Mouse (Mus musculus) heart, embryonic 15.5 days (tissue): ENCODE data around the gene F8. TPM values are rescaled to one million over a fixed set of nuclear protein-coding genes. Genes with fewer than 3 reads are reported as not detected.

ENCODE experiments used
- ATAC-seq: fragments of 200-750 bp; cut with Nextera tagmentation; replicated peaks from 2 replicates; pipeline ENCODE4 v1.8.0; 2017; ENCODE audit warnings: low read depth, moderate TSS enrichment; ENCODE audit not compliant: insufficient number of reproducible peaks, insufficient read depth, low FRiP score
- H3K27ac ChIP-seq: fragments of 300-500 bp; sonication (generic); 2 replicates; pipeline ENCODE4 v1.5.1; 2015; ENCODE audit warnings: mild to moderate bottlenecking, inconsistent platforms
- H3K27me3 ChIP-seq: fragments of 300-500 bp; sonication (generic); 2 replicates; pipeline ENCODE4 v1.6.1; 2015; ENCODE audit warnings: inconsistent platforms
- H3K36me3 ChIP-seq: fragments of 300-500 bp; sonication (generic); 2 replicates; pipeline ENCODE4 v1.6.1; 2015; ENCODE audit warnings: mild to moderate bottlenecking, inconsistent platforms
- H3K4me1 ChIP-seq: fragments of 300-500 bp; sonication (generic); replicated peaks from 2 replicates; pipeline ENCODE4 v1.6.1; 2015; ENCODE audit warnings: inconsistent platforms
- H3K4me2 ChIP-seq: fragments of 300-500 bp; sonication (generic); 2 replicates; pipeline ENCODE4 v1.6.1; 2015; ENCODE audit warnings: inconsistent platforms, mild to moderate bottlenecking, moderate library complexity
- H3K4me3 ChIP-seq: fragments of 300-500 bp; sonication (generic); 2 replicates; pipeline ENCODE4 v1.5.1; 2015; ENCODE audit warnings: mild to moderate bottlenecking, inconsistent platforms
- H3K9ac ChIP-seq: fragments of 300-500 bp; sonication (generic); 2 replicates; pipeline ENCODE4 v1.6.1; 2015; ENCODE audit warnings: mild to moderate bottlenecking, inconsistent platforms
- H3K9me3 ChIP-seq: fragments of 300-500 bp; sonication (generic); replicated peaks from 2 replicates; pipeline ENCODE4 v1.6.1; 2016; ENCODE audit warnings: inconsistent platforms
- WGBS: fragments of 180-500 bp; shearing (Covaris S2); methylation state at CpG from one replicate; pipeline ENCODE4 v1.1.7; 2015; ENCODE audit warnings: mixed read lengths; 5-methylcytosine and 5-hydroxymethylcytosine counted together
- polyA plus RNA-seq: library from polyadenylated mRNA; unstranded; fragments of >200 nt; fragmentation: Nextera tagmentation; extraction: Ambion mirVana; gene quantifications from 2 replicates; pipeline ENCODE4 v1.2.1, GENCODE M21; 2015

Gene F8
- polyA plus RNA-seq, 1 experiment from 2014 or later, result 1.9 TPM

DNA sequence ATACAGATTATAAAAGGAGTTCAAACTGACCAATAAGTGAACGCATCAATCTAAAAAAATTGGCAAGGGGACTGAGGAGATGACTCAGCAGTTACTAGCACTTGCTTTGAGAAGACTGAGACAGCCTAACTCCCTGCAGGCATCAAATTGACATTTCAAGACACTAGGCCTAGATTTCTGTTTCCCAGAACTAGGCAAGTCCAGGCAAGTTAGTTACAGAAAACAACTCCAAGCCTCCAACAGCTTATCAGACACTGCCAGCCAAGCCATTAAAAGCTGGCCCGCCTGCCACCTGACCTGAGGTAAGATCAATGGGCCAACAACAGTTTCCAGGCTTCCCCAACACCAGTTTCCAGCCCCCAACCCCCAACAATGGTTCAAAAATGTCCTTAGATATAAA, 244.7 kb downstream of the F8 start:
- Histone ChIP-seq H3K27ac (no peak overlapping the region), H3K4me3 (no peak overlapping the region), H3K36me3 (no peaks in the 10 kb centered on the region), H3K9ac (no peak overlapping the region), H3K4me1 (no peaks in the 10 kb centered on the region), H3K27me3 (no peaks in the 10 kb centered on the region), H3K9me3 (no peaks in the 10 kb centered on the region), H3K4me2 (no peak overlapping the region)
- ATAC-seq, result no peak
- WGBS, result 72% methylated on average over 2 of the region's 2 CpGs

DNA sequence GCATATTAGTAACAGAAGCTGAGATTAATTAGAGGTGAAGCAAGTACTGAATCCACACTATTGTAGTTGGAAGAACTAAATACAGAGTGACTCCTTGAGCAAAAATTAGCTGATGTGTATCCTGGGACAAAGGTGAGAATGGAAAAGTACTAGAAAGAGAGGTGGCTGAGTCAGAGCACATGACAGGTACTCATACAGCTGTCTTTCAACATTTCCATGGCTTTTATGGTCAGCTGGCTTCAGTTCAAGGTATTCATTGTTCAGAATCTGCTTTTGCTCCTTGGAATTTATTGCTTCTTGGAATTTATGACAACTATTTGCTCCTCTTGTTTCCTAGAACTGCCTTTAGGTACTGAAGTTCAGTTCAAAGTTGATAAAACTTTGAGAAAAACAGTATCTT, 245.5 kb downstream of the F8 start:
- Histone ChIP-seq H3K27ac (no peak overlapping the region), H3K9ac (no peak overlapping the region), H3K9me3 (no peaks in the 10 kb centered on the region), H3K4me1 (no peaks in the 10 kb centered on the region), H3K27me3 (no peaks in the 10 kb centered on the region), H3K4me3 (no peak overlapping the region), H3K4me2 (no peak overlapping the region), H3K36me3 (no peaks in the 10 kb centered on the region)
- ATAC-seq, result no peak

DNA sequence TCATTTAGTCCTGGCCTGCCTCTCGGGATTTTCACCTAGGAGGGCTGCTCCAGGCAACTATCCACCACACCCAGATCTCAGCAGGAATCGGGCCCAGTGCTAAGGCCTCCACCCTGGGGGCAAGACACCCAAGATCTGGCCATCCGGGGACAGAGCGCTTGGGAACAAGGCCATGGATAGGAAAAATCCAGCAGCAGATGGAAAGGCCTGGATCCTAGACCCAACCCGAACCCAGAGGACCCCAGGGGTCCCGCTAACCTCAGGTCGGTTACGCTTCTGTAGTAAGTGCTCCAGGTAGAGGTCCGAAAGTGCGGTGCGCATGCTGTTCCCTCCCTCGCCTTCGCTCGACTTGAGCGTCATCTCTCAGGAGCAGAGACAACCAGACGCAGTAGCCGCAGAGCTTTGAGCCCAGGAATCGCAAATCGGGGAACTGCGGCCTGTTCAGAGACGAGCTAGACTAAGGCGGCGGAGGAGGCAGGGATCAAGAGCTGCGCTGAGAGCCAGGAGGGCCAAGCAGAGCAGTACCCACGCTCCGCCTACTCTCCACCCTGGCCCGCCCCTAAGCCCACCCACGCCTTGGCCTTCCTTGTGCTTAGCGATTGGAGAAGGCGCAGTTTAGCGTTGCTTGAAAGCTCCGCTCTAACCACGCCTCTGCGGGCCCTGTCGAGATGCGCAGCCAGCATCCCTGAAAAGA, 251.8 kb downstream of the F8 start, which contains the start of gene Mpp1:
TSS of gene Mpp1 (minus strand) at position 550 of the 694 bp plus-strand sequence.
- peak within 1 kb of the TSS; percentile 45 for H3K27ac ChIP-seq
- peak within 1 kb of the TSS; percentile 63 for H3K9ac ChIP-seq
- ATAC-seq, result peak; percentile 96
- H3K36me3 ChIP-seq, result no peaks in the 10 kb centered on the region
- H3K4me2 ChIP-seq, result peak within 1 kb of the TSS; percentile 58
- peak within 1 kb of the TSS; percentile 61 for H3K4me3 ChIP-seq
- H3K4me1 ChIP-seq, result no peaks in the 10 kb centered on the region
- H3K9me3 ChIP-seq, result no peaks in the 10 kb centered on the region
- 13% methylated on average over 36 of the region's 36 CpGs for WGBS
- no peaks in the 10 kb centered on the region for H3K27me3 ChIP-seq

DNA sequence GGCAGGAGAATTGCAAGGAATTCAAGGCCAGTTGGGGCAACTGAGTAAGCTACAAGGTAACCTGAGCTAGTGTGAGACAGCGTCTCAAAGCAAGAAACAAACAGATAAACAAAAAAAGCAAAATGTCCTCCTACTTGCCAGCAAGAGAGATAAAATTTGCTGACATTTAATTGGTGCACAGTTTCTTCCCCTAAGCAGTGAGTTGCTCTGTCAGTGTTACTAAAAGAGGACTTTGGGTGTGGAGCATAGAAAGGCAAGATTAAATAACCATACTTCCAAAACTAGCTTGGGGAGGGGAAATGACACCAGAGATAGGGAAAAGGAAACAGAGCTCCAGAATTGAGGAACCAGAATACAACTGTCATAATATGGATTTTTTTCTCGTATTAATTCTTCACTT, 252.9 kb downstream of the F8 start:
- Histone ChIP-seq H3K4me2 (peak overlapping the region; percentile 21; the same call in 1 of the 2 replicates), H3K9me3 (no peaks in the 10 kb centered on the region), H3K27ac (no peak overlapping the region), H3K36me3 (no peaks in the 10 kb centered on the region), H3K4me3 (no peak overlapping the region), H3K27me3 (no peaks in the 10 kb centered on the region), H3K9ac (no peak overlapping the region), H3K4me1 (no peaks in the 10 kb centered on the region)
- ATAC-seq, result no peak
- 50% methylated on average over 2 of the region's 2 CpGs for WGBS

DNA sequence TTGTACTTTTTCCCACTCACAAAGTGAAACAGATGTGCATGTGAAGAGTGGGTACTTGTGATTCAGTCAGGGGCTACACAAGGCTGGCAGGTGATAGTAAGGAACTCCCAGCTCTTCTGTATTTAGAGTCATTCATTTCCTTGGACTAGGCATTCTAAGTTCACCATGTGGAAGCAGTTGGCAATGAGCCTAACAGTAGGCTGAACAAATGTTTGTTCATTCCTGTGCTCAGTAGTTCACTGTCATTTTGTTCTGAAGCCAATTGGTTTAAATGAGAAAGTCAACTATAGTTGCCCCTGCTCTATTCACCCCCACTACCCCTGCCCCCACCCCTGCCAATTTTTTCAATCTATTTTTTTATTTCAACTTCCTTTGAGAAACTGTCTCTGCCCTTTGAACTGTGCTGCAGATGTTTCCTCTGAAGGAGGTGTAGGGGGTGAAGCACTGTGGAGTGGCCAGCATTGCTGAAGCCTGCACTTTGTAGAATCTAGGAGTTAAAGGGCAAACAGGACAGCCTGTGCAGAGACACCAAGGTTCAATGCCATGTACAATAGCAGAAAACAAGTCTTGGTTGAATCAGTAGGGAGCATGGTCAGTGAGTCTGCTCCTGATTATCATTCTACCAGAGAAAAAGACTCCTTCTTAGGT, 254.0 kb downstream of the F8 start:
- Histone ChIP-seq H3K4me2 (no peak overlapping the region), H3K9ac (no peak overlapping the region), H3K4me1 (no peaks in the 10 kb centered on the region), H3K4me3 (no peak overlapping the region), H3K27ac (no peak overlapping the region), H3K27me3 (no peaks in the 10 kb centered on the region), H3K36me3 (no peaks in the 10 kb centered on the region), H3K9me3 (no peaks in the 10 kb centered on the region)
- ATAC-seq, result 0 out of 2 replicates have a peak, but pooled peaks have one; percentile 52

DNA sequence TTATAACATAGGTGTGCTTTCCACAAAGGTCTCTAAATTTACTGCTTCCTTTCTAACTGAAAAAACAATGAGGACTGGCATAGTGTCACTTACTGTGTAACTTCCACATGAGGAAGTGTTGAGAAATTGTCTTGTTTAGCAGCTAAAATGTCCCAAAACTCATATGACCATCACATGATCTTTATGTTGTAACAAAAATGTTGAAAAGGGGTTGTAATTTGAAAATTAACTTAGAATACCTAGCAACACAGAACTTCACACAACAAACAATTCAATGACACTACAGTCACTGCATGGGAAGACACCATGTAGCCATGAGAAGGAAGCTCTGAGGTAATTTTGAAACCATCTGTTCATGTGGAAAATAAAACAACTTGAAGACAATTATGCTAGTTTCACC, 255.5 kb downstream of the F8 start:
- no peaks in the 10 kb centered on the region for H3K36me3 ChIP-seq
- H3K4me2 ChIP-seq, result no peak overlapping the region
- H3K4me3 ChIP-seq, result no peak overlapping the region
- H3K9ac ChIP-seq, result no peak overlapping the region
- no peak for ATAC-seq
- no peaks in the 10 kb centered on the region for H3K27me3 ChIP-seq
- no peaks in the 10 kb centered on the region for H3K9me3 ChIP-seq
- H3K27ac ChIP-seq, result no peak overlapping the region
- no peaks in the 10 kb centered on the region for H3K4me1 ChIP-seq

DNA sequence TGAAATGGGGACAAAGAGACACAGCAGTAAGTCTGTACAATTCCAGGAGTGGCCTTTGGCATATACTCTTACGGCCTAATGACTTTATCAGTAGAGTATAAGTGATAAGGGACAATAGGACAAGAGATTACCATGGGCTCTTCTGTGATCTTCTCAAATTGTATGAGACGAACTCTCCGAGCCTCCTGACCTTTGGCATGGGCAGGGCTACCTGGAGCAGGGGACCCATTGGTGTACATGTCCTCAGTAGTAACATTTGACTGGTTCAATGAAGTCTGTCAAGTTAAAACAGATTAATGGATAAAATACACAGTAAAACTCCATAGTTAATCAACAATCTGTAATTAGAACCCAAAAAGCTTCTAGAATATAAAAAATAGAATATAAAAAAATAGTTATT, 256.8 kb downstream of the F8 start:
- H3K9ac ChIP-seq, result no peak overlapping the region
- 63% methylated on average over 3 of the region's 3 CpGs for WGBS

More for the DNA sequence above, 256.8 kb downstream of the F8 start:
- ATAC-seq, result no peak
- no peak overlapping the region for H3K4me3 ChIP-seq
- no peaks in the 10 kb centered on the region for H3K4me1 ChIP-seq
- H3K4me2 ChIP-seq, result no peak overlapping the region
- no peak overlapping the region for H3K27ac ChIP-seq
- H3K36me3 ChIP-seq, result no peaks in the 10 kb centered on the region
- H3K9me3 ChIP-seq, result no peaks in the 10 kb centered on the region
- H3K27me3 ChIP-seq, result no peaks in the 10 kb centered on the region

Other genes starting within 250 kb of the F8 start
- gene Smim9, start 218.8 kb downstream of the F8 start, polyA plus RNA-seq, result not detected in 2 replicates
- 65.1 and 95.2 TPM in 2 replicates for gene Fundc2, start 216 bp downstream of the F8 start, polyA plus RNA-seq
- 19.4 and 22.8 TPM in 2 replicates for gene Cmc4, start 34.0 kb upstream of the F8 start, polyA plus RNA-seq
- 5.3 and 6.6 TPM in 2 replicates for gene Mtcp1, start 34.0 kb upstream of the F8 start, polyA plus RNA-seq
- gene Brcc3, start 34.0 kb upstream of the F8 start, polyA plus RNA-seq, result 45.8 and 49.8 TPM in 2 replicates
- gene Vbp1, start 131.7 kb upstream of the F8 start, polyA plus RNA-seq, result 136 and 164 TPM in 2 replicates
- gene Rab39b, start 195.6 kb upstream of the F8 start, polyA plus RNA-seq, result 0.40 and 0.74 TPM in 2 replicates